Mouse (Mus musculus) CD4-positive, CD25-positive, alpha-beta regulatory T cell (primary cell): ENCODE results near the gene Gm11634. TPM values are rescaled to one million over a fixed set of nuclear protein-coding genes. Genes with fewer than 3 reads are reported as not detected.

Experiments used
- polyA plus RNA-seq: library from polyadenylated mRNA; unstranded; fragments of 100-300 nt; shearing (Covaris generic); gene quantifications from one replicate; pipeline ENCODE4 v1.2.1, GENCODE M21; 2017

Gm11634 gene
- polyA plus RNA-seq: 0.24 TPM

DNA sequence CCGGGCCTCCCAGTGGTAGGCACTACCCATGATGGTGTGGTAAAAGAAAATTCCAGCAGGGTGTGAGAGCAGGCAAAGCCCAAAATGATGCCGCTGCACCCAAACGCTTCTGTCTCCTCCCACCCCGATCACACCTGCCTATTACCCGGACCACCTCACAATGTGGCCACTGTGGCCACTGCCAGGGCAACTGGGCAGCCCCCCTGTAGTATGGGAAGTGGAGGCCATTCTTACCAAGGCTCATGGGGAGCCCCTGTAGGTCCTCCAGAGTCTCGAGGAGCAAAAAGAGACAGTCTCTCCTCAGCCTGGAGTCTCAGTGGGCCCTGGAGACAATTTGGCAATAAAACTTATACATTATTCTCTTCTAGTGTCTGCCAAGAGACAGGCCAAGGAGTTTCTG lies at the start of gene Gm11634:
Gene Gm11634 (minus strand): TSS at position 101 of the 400 bp plus-strand sequence.

DNA sequence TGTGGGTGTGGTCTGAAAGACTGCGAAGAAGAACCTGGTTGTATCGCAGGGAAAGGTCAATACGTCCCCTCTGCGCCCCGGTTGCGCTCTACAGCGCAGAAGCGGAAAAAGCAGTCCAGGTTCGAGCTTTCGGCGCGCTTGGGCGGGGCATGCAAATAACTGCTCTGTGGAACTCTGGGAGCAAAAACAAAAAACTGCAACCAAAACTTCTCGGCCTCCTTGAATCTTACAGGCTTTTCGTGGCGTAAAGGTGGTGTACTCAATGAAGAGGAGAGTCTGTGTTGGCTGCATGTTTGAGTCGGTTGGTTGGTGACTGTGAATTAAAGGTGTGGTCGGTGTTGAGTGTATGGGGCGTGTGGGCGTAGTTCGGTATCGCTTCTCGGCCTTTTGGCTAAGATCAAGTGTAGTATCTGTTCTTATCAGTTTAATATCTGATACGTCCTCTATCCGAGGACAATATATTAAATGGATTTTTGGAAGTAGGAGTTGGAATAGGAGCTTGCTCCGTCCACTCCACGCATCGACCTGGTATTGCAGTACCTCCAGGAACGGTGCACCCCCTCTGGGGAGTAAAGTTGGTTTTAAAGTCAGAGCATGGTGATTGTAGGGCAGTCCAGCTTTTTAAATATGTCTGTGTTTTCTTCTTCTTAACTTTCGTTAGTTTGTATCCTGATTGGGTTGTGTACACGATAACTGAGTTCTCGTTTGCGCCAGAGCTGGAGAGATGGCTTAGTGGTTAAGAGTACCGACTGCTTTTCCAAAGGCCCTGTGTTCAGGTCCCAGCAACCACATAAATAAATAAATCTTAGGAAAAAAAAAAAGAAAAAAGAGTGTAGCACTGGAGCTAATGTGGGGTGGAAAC lies 28.2 kb upstream of the Gm11634 start, which contains the start of gene Rdm1:
Gene Rdm1 (plus strand): TSS at position 201 of the 862 bp plus-strand sequence.

DNA sequence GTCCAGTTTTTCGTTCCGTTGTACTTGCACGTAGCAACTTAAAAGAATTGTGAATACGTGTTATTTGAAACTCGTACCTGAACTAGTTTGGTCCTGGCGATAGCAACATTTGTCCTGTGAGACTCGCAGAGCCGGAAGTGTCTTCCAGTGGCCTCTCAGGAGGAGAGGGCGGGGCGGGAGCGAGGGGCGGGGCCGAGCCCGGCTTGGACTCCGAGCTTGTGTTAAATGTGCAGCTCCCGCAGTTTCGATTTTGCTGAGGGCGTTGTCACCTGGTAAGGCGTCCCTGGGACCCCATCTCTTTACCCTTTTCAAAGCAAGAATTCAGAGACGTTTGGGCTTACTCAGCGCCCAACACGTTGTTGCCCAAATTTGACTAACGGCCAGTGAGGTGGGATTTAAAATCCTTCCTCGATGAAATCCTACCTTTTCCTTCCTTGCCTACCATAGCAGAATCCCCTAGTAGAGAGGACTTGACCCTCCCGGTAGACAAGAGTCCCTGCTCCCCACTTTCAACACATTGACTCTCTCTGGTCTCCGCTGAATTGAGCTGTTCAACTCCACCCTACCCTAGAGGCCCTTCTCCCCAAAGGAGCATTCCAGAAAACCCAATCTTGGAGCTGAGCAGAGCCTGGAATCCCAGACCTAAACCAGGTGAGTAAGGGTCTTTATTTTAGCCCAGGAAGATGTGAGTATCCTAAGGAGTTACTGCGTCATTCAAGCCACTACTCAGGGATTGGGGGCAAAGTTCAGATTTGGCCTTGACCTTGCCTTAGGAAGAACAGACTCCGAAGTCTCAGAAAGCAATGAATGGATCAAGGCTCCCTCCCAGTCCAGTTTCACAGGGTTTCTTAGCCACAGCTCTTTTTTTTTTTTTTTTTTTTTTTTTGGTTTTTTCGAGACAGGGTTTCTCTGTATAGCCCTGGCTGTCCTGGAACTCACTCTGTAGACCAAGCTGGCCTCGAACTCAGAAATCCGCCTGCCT lies 16.7 kb downstream of the Gm11634 start, which contains the start of gene Tmem106a:
Gene Tmem106a (plus strand): TSS at position 189 of the 982 bp plus-strand sequence.

DNA sequence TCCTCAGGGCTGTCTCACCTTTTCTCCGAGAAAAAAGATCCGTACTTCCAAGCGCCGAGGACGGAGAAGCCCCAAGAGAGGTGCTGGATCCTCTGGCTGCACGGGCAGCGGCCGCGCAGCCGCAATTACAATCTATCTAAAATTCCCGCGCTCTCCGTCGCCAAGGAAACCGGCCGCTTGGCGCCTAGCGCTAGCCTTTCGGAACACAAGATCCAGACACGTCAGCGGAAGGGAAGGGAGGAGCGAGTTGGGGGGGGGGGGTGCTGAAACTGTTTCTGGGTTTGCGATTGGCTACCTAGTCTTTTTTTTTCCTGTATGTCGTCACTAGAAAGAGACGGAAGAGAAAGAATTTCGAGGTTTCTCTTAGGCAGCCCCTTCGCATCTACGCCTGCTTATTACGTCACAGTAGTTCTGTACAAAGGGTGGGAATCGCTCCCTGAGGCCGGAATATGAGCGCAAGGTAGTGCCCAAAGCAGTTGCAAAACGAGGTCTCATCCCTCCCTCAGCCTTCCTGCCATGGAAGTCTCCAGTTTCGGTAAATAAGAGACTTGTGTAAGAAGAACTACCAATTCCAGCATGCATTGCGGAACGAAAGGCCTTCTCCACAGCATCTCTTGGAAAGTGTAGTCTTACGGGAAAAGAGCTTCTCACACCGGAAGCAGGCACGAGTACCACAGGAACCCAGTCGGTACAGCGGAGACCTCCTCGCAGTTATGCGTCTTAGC lies 47.1 kb downstream of the Gm11634 start, which contains the start of the genes Brca1 and Nbr1:
Gene Brca1 (minus strand): TSS at position 205 of the 725 bp plus-strand sequence.
Gene Nbr1 (plus strand): TSS at position 399 of the 725 bp plus-strand sequence.

Other genes starting within 250 kb of the Gm11634 start
- gene G6pc, start 231.7 kb downstream of the Gm11634 start, polyA plus RNA-seq: not detected
- gene Aarsd1, start 181.6 kb downstream of the Gm11634 start, polyA plus RNA-seq: 40.9 TPM
- gene Gm27029, start 174.5 kb downstream of the Gm11634 start, polyA plus RNA-seq: 2.3 TPM
- gene Rundc1, start 174.2 kb downstream of the Gm11634 start, polyA plus RNA-seq: 32.5 TPM
- gene Ptges3l, start 173.9 kb downstream of the Gm11634 start, polyA plus RNA-seq: 3.1 TPM
- gene Rpl27, start 157.0 kb downstream of the Gm11634 start, polyA plus RNA-seq: 356 TPM
- 192 TPM for gene Ifi35, start 150.8 kb downstream of the Gm11634 start, polyA plus RNA-seq
- gene Rnd2, start 134.3 kb downstream of the Gm11634 start, polyA plus RNA-seq: 0.22 TPM
- 0.59 TPM for gene Vat1, start 133.0 kb downstream of the Gm11634 start, polyA plus RNA-seq
- 2.4 TPM for gene Brca1, start 47.3 kb downstream of the Gm11634 start, polyA plus RNA-seq
- 105 TPM for gene Nbr1, start 47.1 kb downstream of the Gm11634 start, polyA plus RNA-seq
- gene Tmem106a, start 17.0 kb downstream of the Gm11634 start, polyA plus RNA-seq: 7.4 TPM
- gene Rdm1, start 27.9 kb upstream of the Gm11634 start, polyA plus RNA-seq: 56.6 TPM
- 1.6 TPM for gene Arl4d, start 66.3 kb upstream of the Gm11634 start, polyA plus RNA-seq
- gene Dhx8, start 133.7 kb upstream of the Gm11634 start, polyA plus RNA-seq: 50.6 TPM
- gene Etv4, start 186.1 kb upstream of the Gm11634 start, polyA plus RNA-seq: 0.11 TPM